Mouse (Mus musculus) v-Abl transformed pro-B cells (cell line): ENCODE results near the gene Ptprm.

ENCODE experiments used
- in situ Hi-C, 2 experiments: fragments of 400-800 bp; cut with MboI; formaldehyde crosslinking; loops; one replicate each; pipeline ENCODE4 v1.15.1; 2025; ENCODE audit not compliant: unreplicated experiment in 2 of 2

Gene Ptprm

DNA sequence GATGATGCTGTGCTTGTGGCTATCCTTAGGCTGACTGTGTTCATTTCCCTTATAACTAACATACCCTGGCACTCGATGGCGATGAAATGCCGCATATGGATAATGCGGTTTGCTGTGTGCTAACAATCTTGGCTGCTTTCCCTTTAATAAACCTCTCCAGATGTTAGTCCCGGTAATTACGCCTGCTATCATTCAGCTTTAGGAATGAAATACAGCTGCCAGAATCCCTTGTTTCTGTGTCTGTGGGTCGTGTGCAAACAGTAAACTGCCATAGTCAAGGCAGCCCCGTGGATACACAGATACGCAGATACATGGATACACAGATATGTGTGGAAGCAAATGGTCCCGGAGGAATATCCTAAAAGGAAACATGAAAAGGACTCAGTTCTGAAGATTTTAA, 116.8 kb downstream of the Ptprm start:
- in situ Hi-C loops = no loop called here

DNA sequence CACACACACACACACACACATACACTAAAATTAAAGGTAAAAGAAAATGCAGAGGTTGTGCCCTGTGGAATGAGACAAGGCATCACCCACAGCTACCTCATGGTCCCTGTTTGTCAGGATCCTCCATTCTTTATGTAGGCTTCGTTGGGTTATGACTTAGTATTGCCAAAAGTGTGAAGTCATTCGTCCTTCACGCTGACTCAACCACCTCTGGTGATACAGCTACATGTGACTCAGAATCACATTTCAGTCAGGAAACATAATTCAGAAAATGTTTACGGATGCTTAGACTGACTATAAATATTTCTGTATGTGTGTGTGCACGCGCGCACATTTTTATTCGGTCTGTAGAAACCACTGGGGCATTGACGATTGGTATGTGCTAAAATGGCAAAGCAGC, 121.2 kb downstream of the Ptprm start:
- in situ Hi-C loops = no loop called here

DNA sequence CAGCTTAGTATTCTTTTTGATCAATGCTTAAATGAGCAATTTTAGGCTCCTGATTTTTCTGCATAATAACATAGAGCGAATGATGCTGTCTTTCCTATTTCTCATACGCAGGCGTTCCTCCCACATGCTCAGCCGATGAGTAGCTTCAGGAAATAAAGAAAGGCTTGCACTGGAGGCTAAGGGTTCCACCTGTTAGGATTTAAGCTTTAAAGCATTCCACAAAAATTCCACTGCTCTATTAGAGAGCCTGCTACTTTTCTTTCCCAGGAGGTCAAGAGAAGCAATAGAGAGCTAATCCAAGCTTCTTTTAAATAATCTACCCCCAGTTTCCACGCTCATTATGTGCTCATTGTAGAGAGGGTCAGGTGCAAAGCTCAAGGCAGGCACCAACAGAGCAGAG, 127.3 kb downstream of the Ptprm start:
- in situ Hi-C loops = no loop called here

DNA sequence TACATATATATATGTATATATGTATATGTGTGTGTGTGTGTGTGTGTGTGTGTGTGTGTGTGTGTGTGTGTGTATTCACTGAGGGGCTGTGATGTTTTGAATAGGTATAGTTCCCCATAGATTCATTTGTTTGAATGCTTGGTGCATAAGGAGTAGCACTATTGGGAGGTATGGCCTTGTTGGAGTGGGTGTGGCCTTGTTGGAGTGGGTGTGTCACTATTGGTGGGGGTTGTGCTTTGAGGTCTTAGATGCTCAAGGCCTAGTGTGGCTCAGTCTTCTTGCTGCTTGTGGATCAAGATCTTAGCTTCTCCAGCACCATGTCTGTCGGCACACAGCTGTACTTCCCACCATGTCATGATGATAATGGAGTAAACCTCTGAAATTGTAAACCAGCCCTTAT, 138.9 kb downstream of the Ptprm start:
- in situ Hi-C loops = no loop called here

DNA sequence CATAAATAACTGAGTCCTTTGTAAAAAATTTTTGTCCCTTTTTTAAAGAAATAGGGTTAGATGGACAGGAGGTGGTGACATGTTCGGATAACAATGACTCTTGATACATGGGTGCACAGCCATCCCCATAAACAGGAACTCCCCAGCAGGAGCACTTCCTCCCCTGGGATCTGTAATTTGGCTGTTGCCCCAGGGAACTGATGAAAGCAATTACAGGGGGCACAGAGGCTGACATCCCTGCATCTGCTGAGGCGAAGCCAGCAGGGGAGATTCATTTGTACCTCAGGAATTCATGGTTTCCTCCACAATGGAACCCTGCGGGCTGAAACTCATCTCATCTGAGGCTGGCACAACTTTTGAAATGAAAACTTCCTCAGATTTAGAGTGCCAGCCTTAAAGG, 140.5 kb downstream of the Ptprm start:
- in situ Hi-C loops = no loop called here

DNA sequence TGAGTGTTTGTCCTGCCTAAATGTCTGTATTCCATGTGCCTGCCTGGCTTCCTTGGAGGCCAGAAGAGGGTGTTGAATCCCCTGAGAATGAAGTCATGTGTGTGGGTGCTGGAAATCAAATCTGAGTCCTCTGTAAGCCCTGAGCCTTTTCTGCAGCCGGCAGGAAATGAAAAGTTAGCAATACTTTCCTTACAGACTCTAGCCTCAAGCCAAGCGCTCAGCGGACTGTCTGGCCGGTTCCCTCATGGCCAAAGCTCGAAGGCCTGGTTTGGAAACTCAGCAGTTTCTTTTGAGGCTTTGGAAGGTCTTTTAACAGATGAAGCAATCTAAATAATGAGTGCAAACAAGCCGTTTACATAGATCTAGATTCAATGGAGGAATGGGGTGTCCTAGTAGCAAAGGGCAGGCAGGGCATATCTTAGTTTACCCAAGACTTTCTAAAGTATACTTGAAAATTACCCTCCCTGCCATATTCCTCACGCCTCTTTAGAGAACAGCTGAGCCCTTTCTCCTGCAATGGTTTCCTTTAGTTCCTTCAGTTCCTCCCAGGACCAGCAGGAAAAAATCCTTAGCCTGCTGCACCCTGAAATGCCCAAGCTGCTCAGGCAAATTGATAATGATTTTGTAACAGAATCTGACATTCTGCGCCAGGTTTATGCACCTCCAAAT, 144.4 kb downstream of the Ptprm start:
- in situ Hi-C loops = no loop called here

DNA sequence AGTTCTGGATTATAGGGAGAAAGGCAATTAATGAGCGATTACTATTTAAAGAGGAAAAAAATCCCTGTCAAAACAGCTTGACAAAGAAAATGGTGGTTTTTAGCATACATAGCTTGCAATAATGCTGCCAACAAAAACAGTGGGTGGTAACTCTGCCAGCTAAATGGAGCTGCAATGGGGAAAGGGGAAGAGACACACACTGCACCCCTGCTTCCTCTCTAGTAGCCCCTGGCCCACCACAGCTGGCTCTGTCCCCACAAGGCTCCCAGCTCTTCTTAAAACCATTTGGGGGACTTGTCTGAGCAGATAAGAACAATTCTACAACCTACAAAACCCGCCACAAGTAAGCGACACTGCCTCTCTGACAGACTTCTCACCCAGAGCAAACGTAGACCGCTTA, 145.7 kb downstream of the Ptprm start:
- in situ Hi-C loops = no loop called here

DNA sequence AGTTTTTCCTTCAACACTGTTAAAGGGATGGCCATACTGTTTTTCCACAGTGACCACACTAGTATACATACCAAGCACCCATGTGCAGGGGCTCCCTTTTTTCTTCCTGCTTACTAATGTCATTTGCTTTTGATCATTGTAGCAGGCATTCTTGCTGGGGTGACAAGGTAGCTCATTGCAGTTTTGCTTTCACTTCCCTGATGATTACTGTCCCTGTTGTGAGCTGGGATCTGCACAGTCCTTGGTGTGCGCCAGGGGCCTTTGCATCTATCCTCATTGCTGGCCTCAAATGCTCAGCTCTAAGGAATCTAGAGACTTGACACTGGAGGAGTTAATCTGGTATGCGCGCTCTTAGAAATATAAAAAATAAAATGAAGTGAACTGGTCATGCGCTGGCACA, 147.3 kb downstream of the Ptprm start:
- in situ Hi-C loops = no loop called here

DNA sequence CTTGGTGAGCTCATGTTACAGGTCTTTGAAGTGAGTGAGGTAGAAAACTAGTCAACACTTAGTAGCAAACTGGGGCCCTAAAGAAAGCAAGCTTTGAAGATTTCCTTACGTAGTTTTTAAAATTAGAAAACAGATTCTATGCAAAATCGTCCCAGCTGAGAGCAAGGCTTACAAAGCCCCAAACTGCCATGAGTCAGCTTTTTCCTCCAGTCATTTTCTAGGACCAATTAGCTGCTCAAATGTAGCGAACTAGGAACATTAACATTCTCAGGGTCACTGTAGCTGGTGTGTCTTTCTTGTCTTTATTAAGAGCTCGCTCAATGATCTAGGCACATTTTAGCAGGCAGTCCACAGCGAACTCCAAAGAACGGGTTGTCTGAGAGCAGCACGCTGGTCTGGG, 153.1 kb downstream of the Ptprm start:
- in situ Hi-C loops = no loop called here

DNA sequence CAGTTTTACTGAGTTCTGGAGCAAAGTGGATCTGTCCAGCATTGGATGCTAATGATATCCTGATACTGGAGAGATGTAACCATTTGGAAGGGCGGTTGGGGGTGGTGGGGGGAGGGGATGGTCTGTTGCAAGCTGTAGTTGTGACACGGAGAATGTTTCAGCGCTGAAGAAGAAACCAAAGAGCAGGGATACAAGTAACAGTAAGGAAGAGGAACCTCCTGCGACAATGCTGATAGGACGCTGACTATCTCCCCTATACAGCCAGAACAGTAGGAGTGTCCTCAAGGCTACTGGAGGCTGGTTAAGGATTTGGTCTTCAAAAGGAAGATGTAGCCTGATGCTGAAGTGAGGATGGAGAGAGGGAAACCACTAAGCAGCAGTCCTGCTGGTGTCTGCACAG, 160.5 kb downstream of the Ptprm start:
- in situ Hi-C loops = no loop called here

DNA sequence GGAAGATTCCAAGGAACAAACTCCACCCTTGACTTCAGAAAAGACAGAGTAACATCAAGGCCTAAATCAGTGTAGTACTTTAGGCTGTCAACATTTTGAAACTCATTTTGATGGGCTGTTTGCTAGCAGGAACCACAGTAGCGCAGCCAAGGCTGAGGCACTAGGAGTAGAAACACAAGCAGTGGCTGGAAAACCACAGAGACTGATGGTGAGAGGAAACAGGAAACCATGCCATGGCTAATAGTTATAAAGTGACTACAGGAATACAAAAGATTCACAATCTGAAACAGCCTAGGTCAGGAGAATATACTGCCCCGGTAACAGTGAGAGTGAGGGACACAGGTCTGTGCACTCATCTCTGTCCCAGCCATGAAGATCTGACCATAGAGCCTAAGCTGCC, 165.7 kb downstream of the Ptprm start:
- in situ Hi-C loops = no loop called here

DNA sequence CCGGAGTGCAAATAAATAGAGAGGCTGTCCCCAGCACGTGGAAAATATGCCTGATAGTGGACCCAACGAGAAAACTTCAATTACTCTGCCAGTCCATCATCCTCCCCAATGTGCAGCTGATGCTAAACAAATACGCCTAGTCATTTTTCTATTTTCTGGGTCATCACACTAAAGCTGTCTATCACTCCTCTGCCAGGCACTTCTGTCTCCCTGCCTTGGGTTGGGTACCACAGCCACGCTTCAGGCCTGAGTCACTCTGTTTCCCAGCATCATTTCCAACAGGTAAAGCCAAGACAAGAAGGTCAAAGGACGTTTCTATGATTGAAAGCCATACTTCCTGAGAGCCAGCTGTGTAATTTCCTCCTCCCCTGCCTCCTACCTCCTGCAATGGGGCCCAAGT, 167.4 kb downstream of the Ptprm start:
- in situ Hi-C loops = no loop called here

DNA sequence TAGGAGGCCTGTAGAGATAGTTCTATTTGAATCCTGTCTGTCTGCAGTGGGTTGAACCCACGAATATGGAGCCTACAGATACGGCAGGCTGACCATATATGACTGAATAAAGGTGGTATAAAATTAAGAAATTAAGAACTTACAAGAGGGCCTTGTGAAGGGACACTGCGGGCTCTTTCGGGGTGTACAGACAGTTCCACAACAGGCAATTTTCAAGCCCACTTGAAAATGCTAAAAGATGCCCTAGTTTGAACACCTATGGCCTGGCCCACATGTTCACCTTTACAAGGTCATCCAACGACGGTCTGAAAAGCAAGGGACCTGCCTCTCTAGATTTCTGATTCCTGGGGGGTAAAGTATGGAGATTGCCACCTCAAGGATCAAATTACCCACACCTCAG, 168.3 kb downstream of the Ptprm start:
- in situ Hi-C loops = no loop called here

DNA sequence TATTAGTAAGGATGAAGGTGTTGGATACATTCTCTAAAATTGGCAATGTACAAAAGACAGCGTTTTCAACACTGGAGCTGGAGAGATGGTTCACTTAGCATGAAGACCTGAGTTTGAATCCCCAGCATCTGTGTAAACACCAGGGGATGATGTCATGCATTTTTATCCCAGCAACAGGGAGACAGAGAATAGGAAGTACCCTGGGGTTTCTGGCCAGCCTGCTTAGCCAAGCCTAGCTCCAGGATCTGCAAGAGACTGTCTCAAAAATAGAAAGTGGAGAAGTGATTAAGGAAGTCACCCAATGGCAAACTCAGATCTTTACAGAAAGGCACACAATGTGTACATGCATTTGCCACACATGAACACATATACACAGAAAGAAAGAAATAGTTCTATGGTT, 174.8 kb downstream of the Ptprm start:
- in situ Hi-C loops = no loop called here

DNA sequence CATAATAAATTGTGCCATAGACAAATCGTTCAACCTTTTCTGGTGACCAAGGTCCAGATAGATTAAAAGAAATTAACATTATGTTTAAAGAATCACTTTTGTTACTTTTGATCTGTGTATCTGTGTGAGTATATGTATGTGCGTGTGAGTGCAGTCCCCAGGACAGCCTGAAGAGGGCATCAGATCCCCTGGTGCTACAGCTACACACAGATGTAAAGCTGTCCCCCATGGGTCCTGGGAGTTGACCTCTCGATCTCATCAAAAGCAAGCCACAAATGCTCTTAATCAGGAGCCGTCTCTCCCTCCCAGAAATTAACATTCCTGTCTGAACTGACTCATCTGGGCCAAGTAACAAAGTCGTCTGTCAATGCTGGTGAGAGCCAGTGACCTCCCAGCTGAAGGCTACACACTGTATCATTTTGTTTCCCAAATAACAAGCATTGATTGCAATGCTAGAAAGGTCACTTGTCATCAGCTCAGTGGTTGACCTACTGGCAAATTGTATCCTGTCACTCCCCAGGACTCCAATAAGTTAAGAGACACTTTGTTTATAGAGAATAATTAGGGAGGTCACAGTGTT, 175.5 kb downstream of the Ptprm start:
- in situ Hi-C loops = no loop called here

DNA sequence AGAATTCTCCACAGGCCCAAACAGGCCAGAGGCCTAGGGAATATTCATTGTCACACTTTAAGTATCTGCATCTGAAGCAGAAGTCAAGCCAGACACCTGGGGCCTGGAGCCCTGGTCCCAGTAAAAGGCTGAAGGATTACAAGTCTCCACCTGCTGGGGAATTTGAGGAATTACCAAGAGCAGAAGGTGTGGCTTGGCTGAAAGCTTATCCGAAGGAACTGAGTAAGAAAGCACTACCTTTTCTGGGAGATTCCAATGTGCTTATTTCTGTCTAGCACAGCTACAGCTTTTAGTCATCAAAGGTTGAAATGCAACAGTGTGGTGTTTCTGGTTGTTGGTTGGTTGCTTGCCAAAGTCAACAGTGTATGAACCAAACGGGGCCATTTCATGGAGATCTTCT, 178.4 kb downstream of the Ptprm start:
- in situ Hi-C loops = no loop called here

DNA sequence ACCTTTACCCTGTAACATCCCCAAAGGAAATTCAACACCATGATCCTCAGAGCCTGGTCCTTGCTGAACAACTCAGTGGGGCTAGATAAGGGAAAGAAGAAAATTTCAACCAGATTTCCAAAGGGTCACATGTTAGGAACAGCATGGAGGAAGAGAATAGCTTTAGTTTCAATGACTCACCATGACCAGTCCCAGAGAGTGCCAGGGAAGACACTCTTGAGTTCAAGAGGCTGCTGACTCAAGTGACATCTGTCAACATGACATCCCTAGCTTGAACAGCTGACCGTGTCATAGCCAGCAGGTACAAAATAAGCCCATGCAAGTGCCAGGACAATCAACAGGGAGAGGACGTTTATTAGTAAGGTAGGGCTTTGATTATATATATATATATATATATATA, 182.9 kb downstream of the Ptprm start:
- in situ Hi-C loops = no loop called here

DNA sequence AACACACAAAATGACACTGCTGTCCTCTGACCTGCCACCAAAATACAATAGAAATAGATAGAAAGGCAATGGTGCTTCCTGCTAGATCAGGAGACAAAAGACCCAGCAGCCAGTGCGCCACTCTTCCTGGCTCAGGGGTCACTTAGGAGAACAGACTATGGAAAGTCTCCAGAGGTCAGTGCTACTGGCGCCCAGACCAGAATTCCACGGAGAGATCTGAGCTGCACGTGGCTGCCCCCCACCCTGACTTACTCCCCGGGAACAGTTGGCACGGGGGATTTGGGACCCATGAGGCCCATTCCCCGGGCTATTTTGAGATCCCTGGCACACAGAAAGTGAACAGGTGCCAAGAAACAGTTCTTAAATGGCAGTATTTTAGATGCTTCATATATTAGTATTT, 183.6 kb downstream of the Ptprm start:
- in situ Hi-C loops = no loop called here

DNA sequence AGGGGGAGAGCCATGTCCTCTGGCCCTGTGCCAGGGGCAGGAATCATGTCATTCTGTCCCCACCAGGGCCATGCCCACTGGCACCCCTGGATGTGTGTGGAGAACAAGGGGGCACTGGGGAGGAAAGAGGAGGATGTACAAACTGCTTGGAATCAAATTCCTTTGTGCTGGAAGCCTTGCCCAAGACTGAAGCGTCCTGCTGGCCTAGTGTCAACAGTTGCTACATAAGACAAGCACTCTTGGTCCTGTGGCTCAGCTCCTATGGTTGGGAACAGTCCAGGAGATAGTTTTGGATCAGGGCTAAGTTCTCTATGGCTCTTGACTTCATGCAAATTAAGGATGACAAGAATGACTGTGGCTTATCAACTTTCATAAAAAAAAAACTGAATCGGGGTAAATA, 188.4 kb downstream of the Ptprm start:
- in situ Hi-C loops = no loop called here

DNA sequence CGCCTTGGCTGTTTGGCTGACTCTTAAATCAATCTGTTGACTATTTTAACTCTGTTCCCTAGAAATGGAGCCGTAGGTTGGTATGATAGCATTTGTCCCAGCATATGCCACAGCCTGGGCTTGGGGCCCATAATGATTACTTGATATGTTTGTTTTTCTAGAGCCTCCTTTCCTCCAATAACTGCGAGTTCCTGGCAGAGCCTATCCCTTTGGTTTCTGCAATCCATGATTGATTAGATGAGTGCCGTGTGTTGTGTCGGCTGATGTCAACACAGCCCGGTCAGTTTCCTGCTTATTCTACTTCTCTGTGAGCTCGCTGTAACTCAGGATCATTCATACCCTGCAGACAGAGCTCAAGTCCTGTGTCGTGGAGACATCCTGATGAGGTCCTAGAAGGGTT, 194.6 kb downstream of the Ptprm start:
- in situ Hi-C loops = no loop called here

DNA sequence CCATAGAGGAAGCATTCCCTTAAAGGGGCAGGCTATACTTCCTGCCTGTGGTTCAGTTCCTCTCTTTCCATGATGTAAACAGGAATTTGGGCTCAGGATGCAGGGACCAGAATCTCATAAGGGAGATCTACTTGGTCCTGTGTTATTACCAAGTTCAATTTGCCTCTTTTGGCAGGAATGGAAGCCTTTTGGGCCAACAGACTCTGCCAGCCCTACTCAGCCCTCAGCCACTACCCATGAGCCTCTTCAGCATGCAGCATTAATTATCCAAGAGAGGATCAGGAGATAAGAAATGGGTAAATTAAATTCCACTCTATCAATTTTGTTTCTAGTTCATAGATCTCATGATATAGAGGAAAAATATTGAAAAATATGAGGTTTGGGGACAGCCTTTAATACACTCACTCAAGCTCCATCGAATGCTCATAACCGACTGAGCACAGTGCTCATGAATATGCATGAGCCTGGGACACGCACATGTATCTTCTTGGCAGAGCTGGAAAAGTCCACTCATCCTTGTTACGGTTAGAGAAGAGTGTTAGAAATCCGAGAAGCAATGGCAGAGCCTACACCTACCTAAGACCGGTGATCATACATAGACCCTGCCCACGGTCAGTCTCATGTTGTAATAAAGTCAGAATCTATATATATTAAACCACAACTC, 197.0 kb downstream of the Ptprm start:
- in situ Hi-C loops = no loop called here

DNA sequence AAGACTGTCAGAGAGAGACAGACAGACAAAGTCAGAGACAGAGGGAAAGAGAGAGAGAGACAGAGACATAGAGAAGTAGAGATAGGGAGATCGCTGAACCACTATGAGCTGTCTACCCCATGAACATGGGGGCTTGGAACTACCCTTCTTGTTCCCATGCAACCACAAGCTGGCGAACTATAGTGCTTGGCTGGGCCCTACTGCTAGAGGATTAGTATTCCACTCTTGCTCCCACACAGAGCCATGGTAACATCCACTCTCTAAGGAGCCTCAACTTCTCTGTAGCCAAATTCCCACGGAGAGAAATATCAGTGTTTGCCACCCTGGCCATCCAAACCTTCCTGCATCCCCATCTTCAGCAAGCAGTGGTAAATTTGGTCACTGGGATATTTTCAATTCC, 202.0 kb downstream of the Ptprm start:
- in situ Hi-C loops = no loop called here
